Mouse (Mus musculus) naive thymus-derived CD4-positive, alpha-beta T cell, adult 2 months (primary cell): ENCODE data around the gene Ywhag.

ENCODE experiments used
- DNase-seq: peaks from one replicate; pipeline ENCODE4 v3.0.0-alpha.2; 2011; ENCODE audit warnings: low read depth

The Ywhag gene

GRCm38 (mm10) chr5:135934481-135935175 is at the start of gene Ywhag:
Ywhag (minus strand) TSS chr5:135934616.
- DNase-seq, result peak; percentile 99

DNA sequence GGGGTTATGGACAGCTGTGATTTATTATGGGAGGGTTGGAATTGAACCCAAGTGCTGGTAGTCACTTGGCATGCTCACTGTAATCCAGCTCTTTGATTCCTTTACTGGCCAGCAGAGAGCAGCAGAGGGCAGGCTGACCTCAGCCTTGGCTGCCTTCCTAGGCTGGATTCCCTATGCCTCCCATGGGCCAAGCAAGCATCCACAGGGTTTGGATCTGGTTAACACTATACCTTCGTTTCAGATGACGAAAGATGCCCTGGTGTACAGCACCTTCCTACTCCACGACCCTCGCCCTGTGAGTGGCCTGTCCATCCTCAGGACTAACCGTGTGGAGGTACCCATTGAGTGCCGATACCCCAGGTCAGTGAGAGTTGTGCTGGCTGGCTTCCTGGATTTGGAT is 48.0 kb upstream of the Ywhag start:
- DNase-seq, result peak; percentile 62

GRCm38 (mm10) chr5:135979904-135980303 is 45.5 kb upstream of the Ywhag start, which contains the start of gene Zp3:
Zp3 (plus strand) TSS chr5:135980099.
- no peak for DNase-seq

GRCm38 (mm10) chr5:135979381-135979780 is 45.0 kb upstream of the Ywhag start:
- DNase-seq, result no peak

GRCm38 (mm10) chr5:135975893-135976668 is 41.7 kb upstream of the Ywhag start:
- no peak for DNase-seq

GRCm38 (mm10) chr5:135974365-135974764 is 39.9 kb upstream of the Ywhag start, which contains the start of gene Ssc4d:
Ssc4d (minus strand) TSS chr5:135974531.
- DNase-seq, result no peak

GRCm38 (mm10) chr5:135971876-135972275 is 37.5 kb upstream of the Ywhag start:
- DNase-seq, result no peak

GRCm38 (mm10) chr5:135970247-135970646 is 35.8 kb upstream of the Ywhag start:
- DNase-seq, result no peak

DNA sequence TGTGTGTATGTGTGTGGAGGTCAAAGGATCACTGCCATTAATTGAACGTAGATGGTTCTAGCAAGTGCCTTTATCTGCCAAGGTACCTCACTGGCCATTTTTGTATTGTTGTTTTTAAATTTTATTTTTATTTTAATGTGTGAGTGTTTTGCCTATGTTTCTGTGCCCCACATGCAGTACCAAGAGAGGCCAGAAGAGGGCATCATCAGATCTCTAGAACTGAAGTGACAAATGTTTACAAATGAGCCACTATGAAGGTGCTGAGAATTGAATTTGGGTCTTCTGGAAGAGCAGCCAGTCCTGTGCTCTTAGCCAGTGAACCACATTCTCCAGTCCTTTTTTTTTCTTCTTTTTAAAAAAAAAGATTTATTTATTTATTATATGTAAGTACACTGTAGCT is 34.4 kb upstream of the Ywhag start:
- peak; percentile 87 for DNase-seq

- peak; percentile 69 for DNase-seq
These were observed 32.5 kb upstream of the Ywhag start for GRCm38 (mm10) chr5:135966866-135967265.

DNA sequence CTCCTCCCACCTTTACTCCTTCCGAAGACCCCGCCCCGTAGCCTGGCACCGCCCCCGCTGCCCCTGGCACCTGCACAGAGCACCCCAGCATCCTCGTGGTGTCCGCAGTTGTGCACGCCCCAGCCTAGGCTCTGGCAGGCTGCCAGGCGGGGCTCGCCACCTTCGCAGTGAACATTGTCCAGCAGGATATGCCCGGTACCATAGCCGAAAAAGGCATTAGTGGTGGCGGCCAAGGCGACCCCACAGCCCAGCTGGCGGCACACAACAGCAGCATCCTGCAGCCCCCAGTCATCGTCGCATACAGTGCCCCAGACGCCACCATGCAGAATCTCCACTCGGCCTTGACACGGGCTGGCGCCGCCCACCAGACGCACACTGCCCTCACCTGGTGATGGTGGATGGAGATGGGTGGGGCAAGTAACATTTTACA is 31.1 kb upstream of the Ywhag start:
- peak; percentile 26 for DNase-seq

- DNase-seq, result no peak
These were observed 28.8 kb upstream of the Ywhag start for GRCm38 (mm10) chr5:135963280-135963627.

GRCm38 (mm10) chr5:135962492-135963279 is 28.3 kb upstream of the Ywhag start:
- DNase-seq, result peak; percentile 99

DNA sequence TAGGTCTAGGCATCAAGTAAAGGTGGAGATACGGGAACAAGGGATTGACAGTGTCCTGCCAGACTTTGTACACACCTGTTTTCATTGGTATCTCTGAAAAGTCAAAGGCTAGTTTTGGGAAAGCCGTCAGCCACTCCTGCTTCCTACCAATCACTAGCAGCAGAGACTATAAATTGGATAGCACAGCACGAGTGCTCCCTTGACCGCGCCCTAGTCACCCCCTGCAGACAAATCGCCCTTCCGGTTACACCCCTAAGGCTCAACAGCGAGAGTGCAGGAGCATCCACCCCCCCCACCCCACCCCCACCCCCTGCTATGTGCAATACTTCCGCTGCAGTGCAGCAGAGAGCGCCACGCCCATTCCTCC is 27.7 kb upstream of the Ywhag start:
- no peak for DNase-seq

- DNase-seq, result peak; percentile 27
These were observed 26.7 kb upstream of the Ywhag start for GRCm38 (mm10) chr5:135960909-135961635.

GRCm38 (mm10) chr5:135959911-135960310 is 25.5 kb upstream of the Ywhag start:
- DNase-seq, result no peak

DNA sequence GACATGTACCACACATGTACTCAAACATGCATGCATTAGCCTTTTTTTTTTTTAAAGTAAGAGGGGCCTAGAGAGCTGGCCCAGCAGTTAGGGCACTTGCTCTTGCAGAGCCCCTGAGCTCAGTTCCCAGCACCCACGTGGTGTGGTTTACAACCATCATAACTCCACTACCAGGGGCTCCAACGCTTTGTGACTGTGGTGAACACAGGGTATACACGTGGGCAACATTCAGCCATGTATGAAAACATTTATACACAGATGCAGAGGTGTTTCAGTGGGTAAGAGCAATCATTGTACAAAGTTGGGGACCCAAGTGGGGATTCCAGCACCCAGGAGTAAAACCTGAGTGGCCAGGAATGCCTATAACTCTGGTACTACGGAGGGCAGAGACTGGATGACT is 24.0 kb upstream of the Ywhag start:
- DNase-seq, result no peak

- DNase-seq, result peak; percentile 97
These were observed 23.0 kb upstream of the Ywhag start for GRCm38 (mm10) chr5:135957207-135957974.

- DNase-seq, result no peak
These were observed 22.1 kb upstream of the Ywhag start for GRCm38 (mm10) chr5:135956300-135957206.

GRCm38 (mm10) chr5:135952830-135953229 is 18.4 kb upstream of the Ywhag start:
- no peak for DNase-seq
